Comparison of ENCODE assay signal across 22 mouse cellular contexts in genomic region chr13:45617988-45618387, GRCm38 (mm10).
"Had no signal": no experiment of that assay in that cellular context is flagged by ENCODE, and none has a peak within 500 bp of the region (broad histone marks: within the 10 kb centered on the region; RNA-seq: fewer than 3 reads in every experiment).

No protein-coding gene starts in this region.

- H3K4me3 ChIP-seq: heart, adult 2 months; heart, embryonic 12.5 days; hindbrain, embryonic 10.5 days; hindbrain, embryonic 12.5 days; intestine, embryonic 15.5 days; left cerebral cortex, adult 2 months; limb, embryonic 10.5 days; limb, embryonic 12.5 days; liver, embryonic 13.5 days; liver, embryonic 15.5 days had no signal

- H3K27ac ChIP-seq: heart, adult 2 months; hindbrain, embryonic 10.5 days; hindbrain, embryonic 12.5 days; hindbrain, embryonic 14.5 days; intestine, embryonic 15.5 days; limb, embryonic 10.5 days; limb, embryonic 12.5 days; liver, embryonic 13.5 days; liver, embryonic 15.5 days had no signal

- DNase-seq: gastrocnemius, postnatal 25 days; heart, adult 2 months; heart, postnatal 10 days; heart, postnatal 36 days; kidney, adult 18-20 months; kidney, adult 8-10 months; kidney, postnatal 10 days; kidney, postnatal 25 days; kidney, postnatal 4 days; layer of hippocampus, adult 9-11 months; liver; liver, embryonic 13.5 days; liver, postnatal 0 days had no signal
